Mouse (Mus musculus): ENCODE measurements around the gene Jmjd7. TPM values are rescaled to one million over a fixed set of nuclear protein-coding genes. Genes with fewer than 3 reads are reported as not detected.

The Jmjd7 gene
- total and polyA plus RNA-seq, 3 experiments: 8.4 to 15.0 (median 14.6) TPM

DNA sequence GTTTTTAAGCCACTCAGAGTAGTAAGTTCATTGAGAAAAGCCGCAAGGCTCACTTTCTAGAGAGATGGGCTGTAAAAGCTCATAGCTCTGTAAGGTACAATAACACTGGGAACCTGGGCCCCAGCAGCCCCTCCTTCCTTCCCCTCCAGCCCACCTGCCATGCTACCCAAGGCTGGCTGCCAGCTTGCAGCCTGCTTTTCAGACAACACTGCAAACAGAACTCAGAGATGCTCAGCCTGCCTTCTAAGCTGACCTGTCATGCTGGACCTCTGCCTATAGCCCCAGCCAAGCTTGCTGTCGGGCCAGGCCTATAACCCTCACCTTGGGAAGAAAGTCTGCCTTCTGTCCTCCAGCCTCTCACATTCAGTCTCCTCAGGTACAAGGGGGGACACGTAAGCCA lies 17.4 kb downstream of the Jmjd7 start:
- TF ChIP-seq USF2 (conservative IDR thresholded peaks at IDR 0.05; ENCODE audit: low read depth, low read length): no peak
- no peak for TF ChIP-seq HCFC1 (IDR thresholded peaks at IDR 0.05; ENCODE audit: low read depth, low read length)
- TF ChIP-seq MYC (IDR thresholded peaks at IDR 0.05; ENCODE audit: low read depth, low read length): no peak
- TF ChIP-seq ZNF384 (IDR thresholded peaks at IDR 0.05; ENCODE audit: low read depth, low read length): no peak
- peaks cover 9% of the 10 kb centered on the region for H3K27me3 ChIP-seq (replicated peaks)
- peaks cover 25 to 37% of the 10 kb centered on the region in 2 experiments for H3K36me3 ChIP-seq (replicated peaks in 1 of 2; ENCODE audit: control insufficient read depth in 1 of 2, insufficient read depth in 1 of 2, low read length in 1 of 2)
- in situ Hi-C loops (cut with MboI; ENCODE audit: low pct_ligation_motif_present, low pct_unique_long_range_greater_than_20kb, low sequenced_read_pairs): no loop called here
- H3K27ac ChIP-seq (ENCODE audit: insufficient read depth, low read depth): no peak overlapping the region
- no peak overlapping the region for H3K9ac ChIP-seq (ENCODE audit: insufficient read depth, low read depth)
- H3K4me3 ChIP-seq (replicated peaks in 1 of 3; ENCODE audit: low read depth in 2 of 3, low read length in 2 of 3, poor library complexity in 1 of 3): no peak overlapping the region
- dilution Hi-C loops (cut with MboI; ENCODE audit: extremely low pct_ligation_motif_present, extremely low pct_unique_long_range_greater_than_20kb, low sequenced_read_pairs): no loop called here
- H3K79me2 ChIP-seq (replicated peaks; ENCODE audit: control insufficient read depth, extremely low read depth, insufficient read depth, poor library complexity, severe bottlenecking): no peaks in the 10 kb centered on the region
- no peak for DNase-seq (ENCODE audit: extremely low read depth)
- no peaks in the 10 kb centered on the region for H3K4me1 ChIP-seq (ENCODE audit: control insufficient read depth in 1 of 2, insufficient read depth in 2 of 2)
- H3K9me3 ChIP-seq (replicated peaks; ENCODE audit: low read length): no peaks in the 10 kb centered on the region
- no peak overlapping the region for H3K4me2 ChIP-seq (ENCODE audit: insufficient read depth, low read depth, poor library complexity, severe bottlenecking)

DNA sequence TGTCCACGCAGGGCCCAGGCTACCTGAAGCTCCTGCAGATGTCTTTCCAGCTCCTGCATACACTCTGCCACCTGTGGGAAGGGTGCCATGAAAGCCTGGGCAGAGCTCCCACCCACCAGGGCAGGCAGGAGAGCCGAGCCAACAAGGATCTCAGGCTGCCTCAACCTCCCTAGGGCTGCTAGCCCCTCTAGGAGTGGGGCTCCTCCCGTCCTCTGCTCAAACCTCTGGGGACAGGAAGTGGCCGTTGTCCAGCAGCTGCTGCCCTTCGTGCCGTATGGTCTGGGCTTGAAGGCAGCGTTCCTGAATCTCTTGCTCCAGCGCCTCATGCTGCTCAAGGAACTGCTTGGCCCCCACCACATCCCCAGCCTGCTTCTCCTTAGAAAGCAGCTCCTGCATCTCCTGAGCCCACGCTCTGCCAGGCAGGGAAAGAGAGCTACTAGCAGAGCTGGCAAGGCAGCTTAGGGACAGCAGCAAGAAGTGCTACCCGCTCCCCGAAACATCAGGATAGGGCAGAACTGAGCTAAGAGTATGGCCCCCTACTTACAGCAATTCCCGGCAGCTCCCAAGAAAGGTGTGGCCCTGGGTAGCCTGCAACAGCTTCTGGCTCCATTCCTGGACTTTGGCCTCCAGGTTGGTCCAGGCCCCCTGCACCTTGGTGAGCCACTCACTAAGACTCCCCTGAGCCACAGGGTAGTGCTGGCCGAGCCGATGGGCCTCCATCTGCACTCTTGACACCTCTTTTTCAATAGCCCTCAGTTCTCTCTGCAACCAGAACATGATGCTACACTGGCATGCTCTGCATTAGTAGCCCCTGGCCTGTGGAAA lies 19.4 kb downstream of the Jmjd7 start:
- Histone ChIP-seq H3K4me3 (replicated peaks in 1 of 3; ENCODE audit: low read depth in 2 of 3, low read length in 2 of 3, poor library complexity in 1 of 3) (no peak overlapping the region), H3K4me2 (ENCODE audit: insufficient read depth, low read depth, poor library complexity, severe bottlenecking) (no peak overlapping the region), H3K9ac (ENCODE audit: insufficient read depth, low read depth) (no peak overlapping the region), H3K79me2 (replicated peaks; ENCODE audit: control insufficient read depth, extremely low read depth, insufficient read depth, poor library complexity, severe bottlenecking) (no peaks in the 10 kb centered on the region), H3K27ac (ENCODE audit: insufficient read depth, low read depth) (no peak overlapping the region), H3K36me3 (replicated peaks in 1 of 2; ENCODE audit: control insufficient read depth in 1 of 2, insufficient read depth in 1 of 2, low read length in 1 of 2) (peaks cover 6 to 17% of the 10 kb centered on the region in 2 experiments), H3K4me1 (ENCODE audit: control insufficient read depth in 1 of 2, insufficient read depth in 2 of 2) (no peaks in the 10 kb centered on the region), H3K9me3 (replicated peaks; ENCODE audit: low read length) (no peaks in the 10 kb centered on the region), H3K27me3 (replicated peaks) (peaks cover 9% of the 10 kb centered on the region)
- dilution Hi-C loops (cut with MboI; ENCODE audit: extremely low pct_ligation_motif_present, extremely low pct_unique_long_range_greater_than_20kb, low sequenced_read_pairs): no loop called here
- DNase-seq (ENCODE audit: extremely low read depth): no peak
- no peak for TF ChIP-seq TBP (conservative IDR thresholded peaks at IDR 0.05; ENCODE audit: low read depth, low read length)
- in situ Hi-C loops (cut with MboI; ENCODE audit: low pct_ligation_motif_present, low pct_unique_long_range_greater_than_20kb, low sequenced_read_pairs): no loop called here

DNA sequence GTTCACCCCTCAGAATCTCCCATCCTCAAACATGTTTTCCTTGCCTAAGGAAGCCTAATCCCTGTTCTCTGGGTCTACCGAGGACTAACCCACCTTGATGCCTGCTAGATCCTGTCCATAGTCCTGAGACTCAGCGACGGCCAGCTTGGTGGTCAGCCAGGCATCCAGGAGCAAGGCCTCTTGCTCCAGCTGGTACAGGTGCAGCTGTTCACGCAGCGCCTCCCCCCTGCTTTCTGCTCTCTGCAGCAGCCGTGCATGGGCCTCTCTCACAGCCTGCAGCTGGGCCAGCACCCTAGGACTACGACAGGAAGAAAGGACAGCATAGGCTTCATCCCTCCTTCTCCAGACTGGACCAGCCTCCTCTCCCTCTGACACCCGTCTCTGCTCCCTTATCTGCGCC lies 20.9 kb downstream of the Jmjd7 start:
- Histone ChIP-seq H3K9me3 (replicated peaks; ENCODE audit: low read length) (no peaks in the 10 kb centered on the region), H3K27ac (ENCODE audit: insufficient read depth, low read depth) (no peak overlapping the region), H3K4me2 (ENCODE audit: insufficient read depth, low read depth, poor library complexity, severe bottlenecking) (no peak overlapping the region), H3K27me3 (replicated peaks) (peaks cover 9% of the 10 kb centered on the region), H3K36me3 (replicated peaks in 1 of 2; ENCODE audit: control insufficient read depth in 1 of 2, insufficient read depth in 1 of 2, low read length in 1 of 2) (peaks cover 0 to 6% of the 10 kb centered on the region in 2 experiments), H3K4me1 (ENCODE audit: control insufficient read depth in 1 of 2, insufficient read depth in 2 of 2) (no peaks in the 10 kb centered on the region), H3K4me3 (replicated peaks in 1 of 3; ENCODE audit: low read depth in 2 of 3, low read length in 2 of 3, poor library complexity in 1 of 3) (no peak overlapping the region), H3K79me2 (replicated peaks; ENCODE audit: control insufficient read depth, extremely low read depth, insufficient read depth, poor library complexity, severe bottlenecking) (no peaks in the 10 kb centered on the region), H3K9ac (ENCODE audit: insufficient read depth, low read depth) (no peak overlapping the region)
- in situ Hi-C loops (cut with MboI; ENCODE audit: low pct_ligation_motif_present, low pct_unique_long_range_greater_than_20kb, low sequenced_read_pairs): no loop called here
- TF ChIP-seq MAZ (IDR thresholded peaks at IDR 0.05; ENCODE audit: low read depth, low read length) (no peak), TCF12 (IDR thresholded peaks at IDR 0.05; ENCODE audit: low read depth, low read length) (no peak), RAD21 (IDR thresholded peaks at IDR 0.05; ENCODE audit: low read depth, low read length) (no peak), ZMIZ1 (IDR thresholded peaks at IDR 0.05; ENCODE audit: low read depth, low read length) (no peak), ZNF384 (IDR thresholded peaks at IDR 0.05; ENCODE audit: low read depth, low read length) (no peak), POLR2AphosphoS2 (IDR thresholded peaks at IDR 0.05; ENCODE audit: low read depth, low read length) (no peak), UBTF (IDR thresholded peaks at IDR 0.05; ENCODE audit: low read depth, low read length) (no peak), IRF4 (IDR thresholded peaks at IDR 0.05; ENCODE audit: low read depth, low read length) (no peak), MAX (IDR thresholded peaks at IDR 0.05; ENCODE audit: low read length) (no peak), GABPA (IDR thresholded peaks at IDR 0.05; ENCODE audit: insufficient replicate concordance, low read depth, low read length) (no peak), ZKSCAN1 (IDR thresholded peaks at IDR 0.05; ENCODE audit: borderline replicate concordance, low read depth, low read length) (no peak), JUN (IDR thresholded peaks at IDR 0.05; ENCODE audit: insufficient read depth, low read depth, low read length) (no peak)
- dilution Hi-C loops (cut with MboI; ENCODE audit: extremely low pct_ligation_motif_present, extremely low pct_unique_long_range_greater_than_20kb, low sequenced_read_pairs): no loop called here
- no peak for DNase-seq (ENCODE audit: extremely low read depth)
